ENCODE assay signal across 25 mouse cellular contexts in the genomic region with DNA sequence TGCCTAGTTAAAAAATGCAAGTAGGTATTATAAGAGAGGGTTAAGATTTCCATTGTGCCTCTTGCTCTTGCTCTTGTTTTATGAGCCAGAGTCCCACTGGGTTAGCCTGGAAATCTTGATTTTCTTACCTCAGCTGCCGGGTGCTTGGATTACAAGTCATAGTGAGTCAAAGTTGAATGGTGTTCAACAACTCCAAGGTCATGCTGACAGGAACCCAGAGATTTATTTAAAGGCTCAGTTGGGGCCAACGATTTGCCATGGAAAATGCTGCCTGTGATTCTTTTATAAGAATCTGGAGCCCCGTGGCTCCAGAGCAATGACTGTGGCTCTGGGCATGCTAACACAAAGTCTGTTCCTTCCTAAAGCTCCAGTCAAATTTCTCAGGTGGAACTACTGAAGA.
"Had no signal": no experiment of that assay in that cellular context is flagged by ENCODE, and none has a peak within 500 bp of the region (broad histone marks: within the 10 kb centered on the region; RNA-seq: fewer than 3 reads in every experiment).

No protein-coding gene starts in this region.

- H3K27ac ChIP-seq: heart, embryonic 10.5 days; hindbrain, embryonic 13.5 days; hindbrain, embryonic 15.5 days; hindbrain, postnatal 0 days; kidney, embryonic 15.5 days; kidney, postnatal 0 days; limb, embryonic 13.5 days; limb, embryonic 15.5 days; liver, embryonic 12.5 days; liver, embryonic 14.5 days had no signal

- DNase-seq: gastrocnemius, postnatal 14 days; gastrocnemius, postnatal 36 days; heart, adult 18-20 months; heart, postnatal 14 days; heart, postnatal 36 days; kidney, adult 11 months; kidney, adult 2 months; kidney, adult 9 months; kidney, postnatal 14 days; kidney, postnatal 36 days; layer of hippocampus, adult 9-11 months; layer of hippocampus, postnatal 36 days; left cerebral cortex, postnatal 4 days had no signal

- H3K4me1 ChIP-seq: heart, embryonic 10.5 days; heart, embryonic 12.5 days; hindbrain, embryonic 13.5 days; hindbrain, embryonic 15.5 days; kidney, embryonic 15.5 days; limb, embryonic 15.5 days; liver, embryonic 12.5 days had no signal

- H3K4me3 ChIP-seq: heart, embryonic 10.5 days; heart, embryonic 12.5 days; hindbrain, embryonic 13.5 days; hindbrain, embryonic 15.5 days; kidney, embryonic 15.5 days; limb, embryonic 13.5 days; limb, embryonic 15.5 days; liver, embryonic 12.5 days had no signal

- ATAC-seq: hindbrain, postnatal 0 days; intestine, embryonic 16.5 days; liver, embryonic 12.5 days had no signal
